Mouse (Mus musculus): ENCODE results near the gene Mmp20.

Gene Mmp20

DNA sequence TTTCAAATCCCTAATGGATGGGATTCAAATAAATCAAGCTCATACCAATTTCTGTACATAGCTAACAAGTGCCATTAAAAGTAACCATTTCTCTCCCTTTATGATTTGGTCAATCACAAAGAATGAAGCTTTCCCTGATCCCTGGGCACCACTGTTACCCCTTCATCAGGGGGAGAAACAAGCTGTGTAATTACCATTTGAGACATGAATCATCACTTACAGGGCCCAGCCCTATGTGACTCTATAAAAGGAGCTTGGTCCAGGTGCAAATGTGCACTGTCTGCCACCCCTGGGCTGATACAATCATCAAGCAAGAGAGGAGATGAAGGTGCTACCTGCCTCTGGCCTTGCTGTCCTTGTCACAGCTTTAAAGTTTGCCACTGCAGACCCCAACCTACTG lies at the start of gene Mmp20:
Gene Mmp20, plus strand, starts transcription at position 301 of the 400 bp plus-strand sequence.
- no peak for DNase-seq (ENCODE audit: low spot score in 2 of 2)

DNA sequence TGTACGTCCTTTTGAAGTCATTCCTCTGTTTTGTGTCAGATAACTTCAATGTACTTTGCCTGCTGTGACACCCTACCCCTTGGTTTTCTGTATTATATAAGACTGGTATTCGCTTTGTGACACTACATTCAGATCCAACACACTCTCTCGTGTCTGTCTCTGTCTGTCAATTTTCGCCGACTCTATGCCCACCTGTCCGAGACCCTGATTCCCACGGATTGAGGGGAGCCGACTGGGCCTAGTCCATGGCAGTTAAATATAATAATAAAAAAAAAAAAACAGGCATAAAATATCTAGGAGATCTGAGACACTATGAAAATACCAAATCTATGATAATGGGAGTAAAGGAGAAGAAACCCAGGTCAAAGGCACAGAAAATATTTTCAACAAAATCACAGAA lies 38.0 kb upstream of the Mmp20 start:
- no peak for DNase-seq (ENCODE audit: low spot score in 2 of 2)

DNA sequence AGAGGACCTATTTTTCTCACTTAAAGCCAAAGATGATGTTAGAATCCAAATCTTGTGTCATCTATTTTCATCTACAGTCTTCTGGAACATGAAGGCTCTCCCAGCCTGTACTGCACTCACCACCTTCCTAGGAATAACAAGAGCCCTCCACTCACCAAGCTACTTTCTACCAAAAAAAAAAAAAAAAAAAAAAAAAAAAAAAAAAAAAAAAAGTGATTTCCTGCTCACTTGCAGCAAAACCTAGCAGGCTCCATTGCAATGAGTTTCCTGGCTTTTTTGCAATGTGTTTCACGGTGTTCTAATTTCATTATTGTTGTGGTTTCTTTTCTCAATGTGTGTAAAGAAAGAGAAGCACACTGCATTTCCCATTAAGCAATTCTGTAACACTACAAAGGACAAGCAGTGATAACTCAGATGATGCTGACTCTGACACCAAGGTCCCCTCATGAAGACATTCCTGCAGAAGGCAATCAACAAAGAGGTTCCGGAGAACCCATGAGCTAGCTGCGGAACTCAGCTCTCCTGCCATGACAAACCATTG lies 34.7 kb upstream of the Mmp20 start:
- DNase-seq (ENCODE audit: low spot score in 2 of 2): no peak

DNA sequence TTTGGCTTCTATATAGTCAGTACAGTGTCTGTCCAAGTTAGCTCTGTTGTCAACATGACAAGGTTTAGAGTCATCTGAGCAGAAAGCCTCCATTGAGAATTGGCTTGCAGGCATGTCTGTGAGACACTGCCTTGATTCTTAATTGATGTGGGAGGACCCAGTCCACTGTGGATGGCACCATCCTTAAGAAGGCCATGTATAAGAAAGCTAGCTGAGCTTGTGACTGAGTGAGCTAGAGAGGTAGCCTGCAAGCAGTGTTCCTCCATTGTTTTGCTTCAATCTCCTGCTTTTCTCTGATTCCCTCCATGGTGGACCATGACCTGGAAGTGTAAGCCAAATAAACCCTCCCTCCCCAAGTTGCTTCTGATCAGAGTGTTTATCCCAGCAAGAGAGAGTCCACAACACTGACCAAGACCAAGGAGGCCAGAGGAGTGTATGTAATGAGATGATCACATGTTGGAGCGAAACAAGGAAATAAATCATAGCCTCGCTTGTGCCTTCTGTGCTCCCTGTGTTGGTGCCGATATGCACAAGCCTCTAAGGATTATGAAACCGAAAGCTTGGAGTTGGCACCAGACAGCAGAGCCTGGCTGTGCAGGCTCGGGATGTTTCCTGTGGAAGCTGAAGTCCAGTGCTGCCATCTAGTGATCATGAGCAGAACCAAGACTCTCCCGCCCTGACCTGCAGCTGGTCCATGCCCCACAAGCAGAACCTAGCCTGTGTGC lies 33.1 kb upstream of the Mmp20 start:
- DNase-seq (ENCODE audit: low spot score in 2 of 2): peak; percentile 63 to 77

DNA sequence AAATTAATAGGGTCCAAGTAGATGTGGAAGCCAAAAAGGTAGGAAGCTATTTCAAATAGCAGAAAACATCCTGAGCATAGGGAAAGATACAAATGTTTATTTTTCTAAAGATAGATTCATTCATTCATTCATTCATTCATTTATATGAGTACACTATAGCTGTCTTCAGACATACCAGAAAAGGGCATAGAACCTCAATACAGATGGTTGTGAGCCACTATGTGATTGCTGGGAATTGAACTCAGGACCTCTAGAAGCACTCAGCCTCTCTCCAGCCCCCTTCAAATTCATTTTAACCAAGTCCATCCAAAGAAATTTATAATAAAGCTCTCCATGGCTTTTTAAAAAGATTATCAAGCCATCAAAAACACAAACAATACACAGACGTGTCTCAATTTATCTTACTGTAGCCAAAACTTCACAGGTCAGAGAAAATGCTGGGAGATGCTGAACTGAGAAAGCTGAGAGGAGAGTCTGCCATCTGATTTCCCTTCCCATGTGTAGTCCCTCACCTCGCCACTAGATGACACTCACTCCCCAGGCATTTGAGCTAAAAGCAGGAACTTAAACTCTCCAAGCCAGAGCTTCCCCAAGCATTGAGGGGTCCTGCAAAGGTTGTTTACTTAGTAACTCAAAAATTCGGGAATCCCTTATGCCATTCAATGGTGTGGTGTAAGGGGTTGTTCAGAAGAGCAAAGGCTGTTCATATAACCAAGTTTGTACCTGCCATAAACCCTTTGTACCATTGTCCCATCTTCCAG lies 24.9 kb upstream of the Mmp20 start:
- peak; percentile 59 to 78 for DNase-seq (ENCODE audit: low spot score in 2 of 2)

DNA sequence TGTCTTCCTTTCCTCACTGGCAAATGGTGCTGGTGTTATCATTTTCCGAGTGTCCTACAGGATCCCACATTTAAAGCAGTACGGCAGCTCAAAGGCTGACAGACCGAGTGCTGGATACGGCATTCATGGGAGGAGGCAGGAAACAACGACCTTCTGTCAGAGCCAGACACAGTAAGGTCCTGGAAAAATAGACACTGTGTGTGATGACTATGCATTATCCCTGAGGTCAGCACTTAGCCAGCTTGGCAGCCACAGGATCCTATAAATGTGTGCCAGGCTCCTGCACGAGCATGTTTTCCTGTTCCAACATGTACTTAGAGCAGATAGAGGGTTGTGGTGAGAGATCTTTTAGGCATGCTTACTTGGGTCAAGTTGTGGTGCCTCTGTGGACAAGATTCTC lies 24.0 kb upstream of the Mmp20 start:
- DNase-seq (ENCODE audit: low spot score in 2 of 2): no peak

DNA sequence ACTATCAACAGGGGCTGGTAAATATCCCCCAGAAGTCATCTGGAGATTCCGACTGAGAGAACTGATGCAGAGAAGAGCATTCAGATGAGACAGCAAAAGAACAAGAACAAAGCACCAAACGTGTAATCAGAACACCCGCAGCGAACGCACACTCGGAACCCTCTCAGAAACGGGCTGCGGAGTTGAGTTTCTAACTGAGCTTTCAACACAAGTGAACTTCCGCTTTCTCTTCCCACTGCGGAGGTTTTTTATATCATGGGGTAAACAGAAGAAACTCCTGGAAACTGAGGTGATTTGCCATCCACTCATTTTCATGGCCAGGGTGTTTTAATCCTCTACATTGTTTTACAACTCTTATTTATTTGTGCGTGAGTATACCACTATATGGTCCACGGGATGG lies 22.4 kb upstream of the Mmp20 start:
- no peak for DNase-seq (ENCODE audit: low spot score in 2 of 2)

DNA sequence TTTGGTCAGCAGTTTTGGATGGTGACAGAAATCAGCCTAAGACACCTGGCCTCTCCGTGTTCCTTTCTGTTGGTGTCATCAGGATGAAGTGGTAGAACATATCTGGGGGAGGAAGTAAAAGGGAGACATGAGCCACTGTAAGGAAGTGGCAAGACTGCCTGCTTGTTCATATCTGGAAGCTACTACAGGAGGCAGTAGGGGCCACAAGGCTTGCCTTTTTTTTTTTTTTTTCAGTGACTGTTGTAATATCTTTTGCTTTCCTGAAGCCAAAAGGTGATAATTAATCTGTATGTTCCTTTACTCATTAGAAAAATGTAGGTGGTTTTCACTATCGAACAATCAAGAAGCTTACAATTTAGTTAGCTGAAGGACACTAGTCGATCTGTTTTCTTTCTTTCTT lies 5.4 kb upstream of the Mmp20 start:
- DNase-seq (ENCODE audit: low spot score in 2 of 2): no peak

DNA sequence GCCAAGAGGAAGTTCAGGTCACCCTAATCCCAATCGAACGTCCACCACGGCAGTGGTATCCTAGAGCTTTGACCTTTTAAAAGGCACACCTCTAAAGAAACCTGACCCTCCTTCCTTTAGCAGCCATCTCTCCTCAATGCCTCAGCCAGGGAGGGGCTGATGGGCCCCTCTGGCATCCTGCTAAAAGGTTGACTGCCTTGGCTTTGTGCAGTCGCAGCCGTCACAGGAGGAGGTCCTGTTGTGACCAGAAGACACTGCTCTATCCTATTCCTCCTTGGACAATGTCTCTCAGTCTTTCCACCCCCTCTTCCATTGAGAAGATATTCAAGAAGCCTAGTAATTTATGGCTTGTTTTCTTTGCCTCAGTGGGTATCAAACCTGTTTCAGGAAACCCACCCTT lies 5.9 kb downstream of the Mmp20 start:
- DNase-seq (ENCODE audit: low spot score in 2 of 2): no peak

DNA sequence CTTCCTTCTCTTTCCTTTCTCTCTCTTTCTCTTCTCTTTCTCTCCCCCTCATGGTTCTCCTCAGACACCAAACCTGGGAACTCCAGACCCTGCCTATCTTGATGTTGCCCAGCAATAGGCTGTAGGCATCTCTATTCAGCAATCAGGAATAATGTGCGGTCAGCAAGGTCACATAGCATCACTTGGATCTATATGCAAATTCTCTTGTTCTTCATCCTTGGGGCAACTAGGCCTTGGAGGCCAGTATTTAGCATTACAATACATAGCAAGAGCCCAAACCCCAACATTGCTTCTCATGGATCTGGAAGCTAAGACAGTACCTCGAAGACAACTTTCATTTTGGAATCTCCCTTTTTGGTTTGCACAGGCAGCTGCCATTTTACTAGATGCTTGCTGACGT lies 19.9 kb downstream of the Mmp20 start:
- no peak for DNase-seq (ENCODE audit: low spot score in 2 of 2)

DNA sequence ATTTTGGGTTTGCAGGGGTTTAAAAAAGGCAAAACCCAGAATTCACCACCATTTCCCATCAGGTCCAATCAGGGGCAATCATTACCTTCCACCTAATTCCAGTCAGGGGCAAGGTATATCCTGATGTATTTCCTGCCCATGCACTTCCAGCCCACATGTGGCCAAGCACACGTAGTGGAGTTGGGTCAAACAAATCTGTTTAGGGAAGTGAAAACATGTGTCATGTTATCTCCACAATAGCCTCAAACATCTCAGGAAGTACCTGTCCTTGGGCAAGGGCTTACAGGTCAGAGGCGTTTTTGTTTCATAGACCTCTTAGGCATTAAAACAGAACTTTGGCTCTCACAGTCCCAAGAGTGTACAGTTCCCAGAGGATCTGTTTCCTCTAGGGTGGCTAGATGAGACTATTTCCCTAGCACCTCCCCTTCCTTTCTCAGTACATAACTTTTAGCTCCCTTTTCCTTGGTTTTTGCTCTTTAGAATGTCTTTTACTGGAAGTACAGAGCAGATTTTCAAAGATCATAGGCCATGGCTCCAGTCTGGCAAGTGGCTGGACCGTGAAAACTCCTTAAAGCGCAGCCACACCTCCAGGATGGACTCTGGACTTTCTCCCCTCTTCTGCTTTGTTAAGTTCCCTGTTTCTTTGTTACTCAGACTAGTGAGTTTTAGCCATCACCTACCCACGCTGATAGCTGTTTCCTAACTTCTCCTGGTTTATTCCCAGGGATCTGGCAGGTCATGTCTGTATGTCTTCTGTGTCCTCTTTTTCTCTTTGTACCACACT lies 22.6 kb downstream of the Mmp20 start:
- no peak for DNase-seq (ENCODE audit: low spot score in 2 of 2)

DNA sequence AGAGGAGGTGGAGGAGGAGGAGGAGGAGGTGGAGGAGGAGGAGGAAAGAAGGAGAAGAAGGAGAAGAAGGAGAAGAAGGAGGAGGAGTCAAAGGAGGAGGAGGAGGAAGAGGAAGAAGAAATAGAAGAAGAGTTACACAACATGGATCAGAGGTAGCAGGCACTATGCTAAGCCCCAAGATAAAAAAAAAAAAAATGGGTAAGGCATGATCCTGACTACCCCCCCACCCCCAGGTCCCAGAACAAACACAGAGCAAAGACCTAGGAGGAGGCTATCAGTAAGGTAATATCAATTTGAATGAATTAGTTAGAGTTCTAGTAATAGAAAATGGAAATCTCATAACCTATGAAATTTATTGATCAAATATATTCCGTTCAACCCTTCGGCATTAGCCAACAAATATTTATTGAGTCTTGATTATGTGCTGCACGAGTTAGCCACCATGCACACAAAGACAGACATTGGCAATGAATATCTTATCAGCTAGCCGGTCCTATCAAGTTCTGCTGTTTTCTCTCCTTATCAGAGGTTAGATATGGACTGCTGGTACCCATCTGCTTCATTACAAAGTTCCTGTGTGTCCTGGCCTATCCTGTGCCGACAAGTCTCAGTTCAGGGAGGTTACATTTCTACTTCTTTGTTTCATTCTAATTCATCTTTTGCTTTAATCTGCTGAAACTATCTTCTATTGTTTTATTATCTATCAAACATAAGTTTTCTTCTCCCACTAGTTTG lies 24.5 kb downstream of the Mmp20 start:
- DNase-seq (ENCODE audit: low spot score in 2 of 2): no peak

DNA sequence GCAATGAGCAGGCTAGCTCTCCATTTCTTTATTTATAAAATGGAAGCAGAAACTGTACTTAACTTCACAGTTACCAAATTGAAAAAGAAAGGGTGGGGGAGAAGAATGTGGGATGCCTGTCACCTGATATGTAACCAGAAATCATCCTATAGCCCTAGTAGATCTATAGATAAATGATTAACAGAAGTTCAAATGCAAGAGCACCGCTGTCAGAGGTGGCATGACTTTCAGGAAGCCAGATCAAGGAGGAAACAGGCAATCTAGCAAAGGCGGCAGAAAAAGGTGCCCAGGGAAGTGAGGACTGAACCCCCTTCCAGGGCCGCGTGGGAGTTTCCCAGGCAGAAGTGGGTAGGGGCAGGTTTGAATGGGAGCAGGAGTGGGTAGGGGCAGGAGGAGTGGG lies 29.9 kb downstream of the Mmp20 start:
- DNase-seq (ENCODE audit: low spot score in 2 of 2): no peak

DNA sequence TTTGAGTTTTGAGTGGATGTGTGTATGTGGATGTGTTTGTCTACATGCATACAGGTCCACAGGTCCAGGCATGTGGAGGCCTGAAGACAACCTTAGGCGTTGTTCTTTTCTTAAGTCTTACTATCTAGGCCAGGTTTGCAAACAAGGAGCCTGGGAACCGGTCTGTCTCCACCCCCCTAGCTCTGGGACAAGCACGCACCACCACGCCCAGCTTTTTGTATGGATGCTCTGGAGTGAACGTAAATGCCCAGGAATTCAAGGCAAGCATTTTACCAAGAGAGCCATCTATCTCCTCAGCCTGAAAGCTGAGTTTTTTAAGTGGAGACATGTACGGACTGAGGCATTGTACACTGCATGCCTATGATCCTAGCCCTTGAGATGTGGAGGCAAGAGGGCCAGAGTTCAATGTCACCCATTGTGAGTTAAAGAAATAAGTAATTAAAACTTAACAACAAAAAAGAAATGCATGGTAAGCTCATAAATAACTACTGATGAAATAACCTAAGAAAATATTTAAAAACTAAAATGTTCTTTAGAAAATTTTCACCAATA lies 31.5 kb downstream of the Mmp20 start:
- no peak for DNase-seq (ENCODE audit: low spot score in 2 of 2)

DNA sequence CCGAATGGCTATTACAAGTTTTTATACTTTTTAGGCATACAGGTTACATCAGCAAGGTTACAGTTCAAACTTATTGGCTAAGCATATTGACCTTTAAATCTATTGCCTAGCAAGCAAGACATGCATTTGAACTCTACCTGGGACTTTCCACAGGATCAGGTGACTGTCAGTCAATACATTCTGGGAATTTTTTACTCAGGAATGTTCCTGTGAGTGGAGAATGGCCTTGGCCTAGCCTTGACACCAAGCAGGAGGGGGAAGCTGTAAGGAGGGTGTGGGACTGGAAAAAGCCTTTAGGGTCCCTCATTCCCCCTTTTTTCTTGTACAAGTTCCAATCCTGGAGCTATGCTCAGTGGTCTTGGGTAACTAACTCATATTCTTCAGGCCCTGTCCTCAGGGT lies 33.3 kb downstream of the Mmp20 start:
- DNase-seq (ENCODE audit: low spot score in 2 of 2): no peak

DNA sequence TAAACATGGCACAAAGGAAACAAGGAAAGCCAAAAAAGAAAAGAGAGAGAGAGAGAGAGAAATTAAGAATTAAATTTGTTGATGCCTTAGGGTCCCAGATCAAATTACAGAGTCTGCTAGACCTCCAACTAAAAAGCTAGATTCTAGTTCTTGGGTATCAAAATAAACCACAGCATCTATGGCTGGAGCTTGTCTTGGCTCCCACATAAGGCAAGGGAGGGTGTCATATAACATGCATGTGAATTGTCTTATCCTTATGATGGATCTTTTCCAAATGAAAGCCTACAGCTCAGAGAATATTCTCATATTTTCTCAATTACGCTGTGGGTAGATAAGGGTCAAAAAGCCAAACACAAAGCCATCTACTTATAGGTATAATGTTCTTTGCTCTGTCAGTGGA lies 41.6 kb downstream of the Mmp20 start:
- no peak for DNase-seq (ENCODE audit: low spot score in 2 of 2)

DNA sequence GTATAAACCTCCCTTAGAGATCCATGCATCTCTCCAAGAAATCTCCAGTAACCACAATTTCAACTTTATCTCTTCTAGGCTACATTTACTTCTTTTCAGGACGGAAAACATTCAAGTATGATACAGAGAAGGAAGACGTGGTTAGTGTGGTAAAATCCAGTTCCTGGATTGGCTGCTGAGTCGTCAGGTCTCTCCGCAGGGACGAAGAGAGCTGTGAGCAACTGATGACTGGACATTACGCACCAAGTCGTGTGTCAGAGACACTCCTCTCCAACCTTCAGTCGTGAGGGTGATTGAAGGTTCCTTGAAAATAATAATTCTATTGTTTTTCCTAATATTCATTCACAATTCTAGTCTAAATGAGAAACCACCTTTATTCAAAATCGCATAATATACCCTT lies 45.0 kb downstream of the Mmp20 start:
- no peak for DNase-seq (ENCODE audit: low spot score in 2 of 2)

DNA sequence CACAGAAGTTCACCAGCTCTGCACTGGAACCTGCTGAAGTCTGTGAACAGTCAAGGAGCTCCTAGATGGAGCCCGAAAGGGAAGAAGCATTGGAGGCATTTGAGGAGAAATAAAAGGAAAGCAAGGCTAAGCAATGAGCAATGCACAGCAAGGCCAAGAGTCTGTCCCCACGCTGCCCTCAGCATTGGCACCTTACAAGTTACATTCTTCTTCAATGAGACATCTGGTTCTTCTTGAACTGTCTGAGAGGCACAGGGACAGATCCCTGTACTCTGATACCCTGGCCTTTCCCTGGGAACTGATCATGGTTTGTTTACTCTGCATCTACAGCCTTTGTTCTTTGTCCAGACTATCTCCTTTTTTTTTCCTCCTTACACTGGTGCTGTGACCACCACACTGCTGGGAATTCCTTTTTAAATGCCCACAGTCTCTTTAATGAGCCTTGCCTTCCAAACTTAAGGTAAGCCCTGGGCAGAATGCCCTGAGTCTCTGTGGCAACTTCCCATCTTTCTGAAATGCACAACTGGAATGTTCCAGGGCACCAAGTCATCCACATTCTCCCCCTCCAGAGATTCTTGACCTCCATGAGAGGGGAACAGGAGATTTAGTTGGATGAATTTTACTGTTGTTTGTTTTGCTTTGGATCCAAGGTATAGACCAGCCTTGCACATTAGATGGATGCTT lies 50.3 kb downstream of the Mmp20 start:
- DNase-seq (ENCODE audit: low spot score in 2 of 2): no peak

DNA sequence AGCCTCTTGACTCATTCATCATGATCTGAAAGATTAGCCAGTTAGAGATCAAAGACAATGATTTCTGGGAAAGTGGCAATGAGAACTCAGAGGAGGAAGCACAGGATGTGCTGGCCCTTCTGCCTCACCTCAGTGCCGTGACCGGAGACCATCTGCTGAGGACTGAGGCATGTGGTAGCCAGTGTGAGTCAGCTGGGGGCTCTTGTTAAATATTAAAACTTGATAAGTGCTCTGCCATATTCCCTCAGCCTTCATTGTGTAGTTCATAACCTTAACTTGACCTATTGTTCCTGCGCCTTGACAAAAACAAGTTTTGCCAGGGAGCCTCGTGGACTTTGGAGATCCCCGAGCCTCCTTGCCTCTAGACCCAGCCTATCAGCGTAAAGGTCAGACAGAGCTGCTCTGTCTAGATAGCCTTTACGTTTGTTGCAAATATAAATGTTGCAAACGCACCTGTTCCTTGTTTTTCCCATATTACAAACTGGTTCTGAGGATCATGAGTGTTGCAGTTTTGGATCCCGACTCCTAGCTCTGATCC lies 54.1 kb downstream of the Mmp20 start:
- DNase-seq (ENCODE audit: low spot score in 2 of 2): no peak

DNA sequence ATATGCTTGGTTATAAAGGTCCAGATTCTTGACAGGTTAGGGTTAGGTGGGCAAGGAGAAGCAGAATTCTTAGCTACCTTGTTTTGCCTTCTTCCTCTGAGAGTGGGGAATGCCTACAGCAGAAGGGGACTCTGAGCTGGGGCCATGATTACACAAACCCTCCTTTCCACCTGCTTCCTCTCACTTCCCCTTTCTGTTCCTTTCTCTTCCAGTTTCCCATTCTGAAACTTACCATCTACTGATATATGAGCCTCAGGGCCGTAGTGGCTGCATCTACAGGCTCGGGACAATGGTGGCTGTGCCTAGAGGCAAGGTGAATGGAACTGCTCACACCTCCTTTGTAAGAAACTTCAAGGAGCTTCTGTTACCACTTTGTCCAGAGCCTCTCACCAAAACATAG lies 58.0 kb downstream of the Mmp20 start:
- no peak for DNase-seq (ENCODE audit: low spot score in 2 of 2)

DNA sequence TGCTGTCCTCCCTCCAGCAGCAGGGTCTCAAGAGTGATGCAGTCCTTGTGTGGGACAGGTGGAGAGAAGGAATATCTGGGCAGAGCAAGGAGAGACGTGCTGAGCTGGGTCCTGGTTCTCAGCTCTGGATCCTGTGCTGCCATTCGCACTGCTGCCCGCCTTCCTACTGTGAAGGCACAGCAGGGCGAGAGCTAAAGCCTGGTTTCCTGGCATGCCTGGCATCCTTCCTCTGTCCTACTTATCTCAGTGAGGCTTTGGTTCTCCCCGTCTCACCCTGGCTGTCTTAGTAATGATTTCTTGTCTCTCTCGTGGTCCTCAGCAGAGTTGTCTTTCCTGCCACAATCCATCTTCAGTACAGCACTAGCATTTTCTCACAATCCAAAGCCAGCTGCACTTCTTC lies 61.8 kb downstream of the Mmp20 start:
- no peak for DNase-seq (ENCODE audit: low spot score in 2 of 2)

All from spleen, postnatal 4 days (tissue).